Mouse (Mus musculus): Measurements from ENCODE around the gene Col13a1. TPM values are rescaled to one million over a fixed set of nuclear protein-coding genes. Genes with fewer than 3 reads are reported as not detected.

Gene Col13a1
- total and polyA plus RNA-seq, 2 experiments: 0.73 to 3.1 TPM

- H3K27me3 ChIP-seq (ENCODE audit: control insufficient read depth, insufficient read depth, low read length): no peaks in the 10 kb centered on the region
- H3K4me1 ChIP-seq (ENCODE audit: control insufficient read depth, insufficient read depth, low read length): no peaks in the 10 kb centered on the region
- TF ChIP-seq CTCF (IDR thresholded peaks at IDR 0.05; ENCODE audit: low read depth, low read length): no peak
- H3K36me3 ChIP-seq (ENCODE audit: control insufficient read depth, insufficient read depth, low read length): no peaks in the 10 kb centered on the region
- H3K9ac ChIP-seq (ENCODE audit: low read depth, low read length): no peak overlapping the region
- H3K4me3 ChIP-seq (ENCODE audit: insufficient read depth, low read depth, low read length): no peak overlapping the region
- DNase-seq (ENCODE audit: extremely low read depth, low read depth, low spot score): no peak
- H3K27ac ChIP-seq (replicated peaks; ENCODE audit: insufficient read depth, low read depth, low read length): no peak overlapping the region
- WGBS: 84% methylated on average over 1 of the region's 1 CpGs
- H3K79me2 ChIP-seq (ENCODE audit: control insufficient read depth, insufficient read depth, low read length): no peaks in the 10 kb centered on the region
These were observed 21.3 kb upstream of the Col13a1 start for GRCm38 (mm10) chr10:62000216-62000615.

DNA sequence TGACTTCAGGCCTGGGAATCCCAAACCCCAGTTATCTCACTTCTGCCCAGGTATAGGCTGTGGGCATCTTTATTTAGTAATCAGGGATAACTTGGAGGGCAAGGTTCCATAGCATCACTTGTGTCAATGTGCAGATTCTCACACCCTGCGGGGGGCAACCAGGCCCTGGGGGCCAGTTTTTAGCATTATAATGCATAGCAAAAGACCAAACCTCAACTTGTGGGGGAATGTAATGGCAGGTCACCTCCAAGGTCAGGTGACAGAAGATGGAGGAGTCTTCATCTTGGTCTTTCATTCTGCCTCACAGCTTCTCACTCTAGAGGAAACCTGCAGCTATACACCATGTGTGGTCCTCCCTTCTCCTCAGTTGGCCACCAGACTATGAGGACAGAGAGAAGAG lies 20.9 kb upstream of the Col13a1 start:
- no peak for DNase-seq (ENCODE audit: extremely low read depth, low read depth, low spot score)
- no peaks in the 10 kb centered on the region for H3K4me1 ChIP-seq (ENCODE audit: control insufficient read depth, insufficient read depth, low read length)
- no peak overlapping the region for H3K9ac ChIP-seq (ENCODE audit: low read depth, low read length)
- no peaks in the 10 kb centered on the region for H3K79me2 ChIP-seq (ENCODE audit: control insufficient read depth, insufficient read depth, low read length)
- H3K4me3 ChIP-seq (ENCODE audit: insufficient read depth, low read depth, low read length): no peak overlapping the region
- no peak for TF ChIP-seq CTCF (IDR thresholded peaks at IDR 0.05; ENCODE audit: low read depth, low read length)
- no peak for TF ChIP-seq POLR2A (IDR thresholded peaks at IDR 0.05; ENCODE audit: extremely low read depth, insufficient read depth, low read length)
- 77% methylated on average over 1 of the region's 1 CpGs for WGBS
- H3K36me3 ChIP-seq (ENCODE audit: control insufficient read depth, insufficient read depth, low read length): no peaks in the 10 kb centered on the region
- H3K27me3 ChIP-seq (ENCODE audit: control insufficient read depth, insufficient read depth, low read length): no peaks in the 10 kb centered on the region
- H3K27ac ChIP-seq (replicated peaks; ENCODE audit: insufficient read depth, low read depth, low read length): no peak overlapping the region

DNA sequence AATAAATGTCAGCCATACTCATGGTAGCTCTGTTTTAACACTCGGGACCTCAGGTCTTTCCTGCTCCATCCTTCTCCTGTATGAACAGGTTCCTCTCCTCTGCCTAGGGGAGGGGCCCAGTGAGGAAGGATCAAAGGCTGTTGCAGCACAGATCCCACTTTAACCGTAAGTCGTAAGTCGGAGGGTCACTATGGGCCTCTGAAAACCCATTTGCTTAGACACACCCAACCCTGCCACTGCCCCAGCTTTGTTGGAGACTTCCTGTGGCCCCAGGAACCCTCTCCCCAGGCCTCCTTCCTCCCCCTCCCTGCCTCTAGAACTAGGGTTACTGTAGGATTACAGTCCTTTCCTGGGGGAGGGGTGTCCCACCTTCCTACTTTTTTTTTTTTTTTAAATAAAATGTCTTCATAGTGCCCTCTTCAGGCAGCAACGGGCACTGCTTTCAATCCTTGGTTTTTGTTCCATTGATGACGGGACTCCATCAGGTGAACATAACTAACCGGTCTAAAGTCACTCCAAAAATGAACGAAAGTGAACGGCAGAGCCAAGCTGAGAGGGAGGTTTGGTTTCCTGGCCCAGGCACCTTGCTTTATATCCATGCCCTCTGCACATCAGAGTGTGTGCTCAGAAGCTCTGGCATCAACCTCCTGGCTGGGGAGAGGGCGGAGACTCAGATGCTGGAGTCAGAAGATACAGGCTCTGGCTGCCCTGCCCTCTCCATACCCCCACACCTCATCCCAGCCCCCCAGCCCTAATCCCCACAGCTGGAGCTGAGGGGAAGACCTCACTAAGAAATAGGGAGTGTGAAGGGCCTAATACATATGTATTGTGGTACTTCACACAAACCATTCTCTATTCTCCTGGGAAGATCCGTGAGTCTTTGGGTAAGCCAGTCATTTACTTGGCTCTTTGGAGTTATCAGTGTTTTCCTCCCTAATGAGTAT lies 12.8 kb upstream of the Col13a1 start:
- no peak for DNase-seq (ENCODE audit: extremely low read depth, low read depth, low spot score)
- WGBS: 24% methylated on average over 11 of the region's 11 CpGs
- H3K27me3 ChIP-seq (ENCODE audit: control insufficient read depth, insufficient read depth, low read length): no peaks in the 10 kb centered on the region
- no peak overlapping the region for H3K4me3 ChIP-seq (ENCODE audit: insufficient read depth, low read depth, low read length)
- H3K9ac ChIP-seq (ENCODE audit: low read depth, low read length): no peak overlapping the region
- no peaks in the 10 kb centered on the region for H3K36me3 ChIP-seq (ENCODE audit: control insufficient read depth, insufficient read depth, low read length)
- H3K79me2 ChIP-seq (ENCODE audit: control insufficient read depth, insufficient read depth, low read length): no peaks in the 10 kb centered on the region
- H3K27ac ChIP-seq (replicated peaks; ENCODE audit: insufficient read depth, low read depth, low read length): no peak overlapping the region
- TF ChIP-seq POLR2A (IDR thresholded peaks at IDR 0.05; ENCODE audit: extremely low read depth, insufficient read depth, low read length): no peak
- TF ChIP-seq CTCF (IDR thresholded peaks at IDR 0.05; ENCODE audit: low read depth, low read length): no peak
- H3K4me1 ChIP-seq (ENCODE audit: control insufficient read depth, insufficient read depth, low read length): no peaks in the 10 kb centered on the region

DNA sequence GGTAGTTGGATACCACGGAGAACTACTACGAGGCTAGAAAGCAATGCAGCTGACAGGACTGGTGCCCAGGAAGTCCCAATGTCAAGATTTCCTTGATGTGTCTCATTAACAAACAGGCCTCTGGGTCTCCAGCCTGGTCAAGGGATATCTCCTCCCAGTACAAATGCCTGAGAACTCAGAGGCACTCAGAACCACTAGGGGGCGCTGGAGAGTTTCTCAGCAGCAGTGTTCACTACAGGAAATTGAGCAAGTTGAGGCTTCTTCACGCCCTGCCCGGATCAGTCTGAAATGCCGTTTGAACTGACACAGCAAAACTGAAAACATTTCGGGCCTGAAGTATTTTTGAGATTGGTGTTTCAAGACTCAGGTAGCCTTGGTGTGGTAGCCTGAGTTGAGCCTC lies 1.5 kb upstream of the Col13a1 start:
- H3K79me2 ChIP-seq (ENCODE audit: control insufficient read depth, insufficient read depth, low read length): no peaks in the 10 kb centered on the region
- H3K27ac ChIP-seq (replicated peaks; ENCODE audit: insufficient read depth, low read depth, low read length): no peak overlapping the region
- H3K9ac ChIP-seq (ENCODE audit: low read depth, low read length): no peak overlapping the region
- no peak overlapping the region for H3K4me3 ChIP-seq (ENCODE audit: insufficient read depth, low read depth, low read length)
- peak; percentile 54 for DNase-seq (ENCODE audit: extremely low read depth, low read depth, low spot score)
- H3K4me1 ChIP-seq (ENCODE audit: control insufficient read depth, insufficient read depth, low read length): no peaks in the 10 kb centered on the region
- TF ChIP-seq CTCF (IDR thresholded peaks at IDR 0.05; ENCODE audit: low read depth, low read length): peak; percentile 71
- TF ChIP-seq POLR2A (IDR thresholded peaks at IDR 0.05; ENCODE audit: extremely low read depth, insufficient read depth, low read length): no peak
- H3K27me3 ChIP-seq (ENCODE audit: control insufficient read depth, insufficient read depth, low read length): peaks cover 5% of the 10 kb centered on the region
- no peaks in the 10 kb centered on the region for H3K36me3 ChIP-seq (ENCODE audit: control insufficient read depth, insufficient read depth, low read length)
- WGBS: 2% methylated on average over 7 of the region's 7 CpGs

DNA sequence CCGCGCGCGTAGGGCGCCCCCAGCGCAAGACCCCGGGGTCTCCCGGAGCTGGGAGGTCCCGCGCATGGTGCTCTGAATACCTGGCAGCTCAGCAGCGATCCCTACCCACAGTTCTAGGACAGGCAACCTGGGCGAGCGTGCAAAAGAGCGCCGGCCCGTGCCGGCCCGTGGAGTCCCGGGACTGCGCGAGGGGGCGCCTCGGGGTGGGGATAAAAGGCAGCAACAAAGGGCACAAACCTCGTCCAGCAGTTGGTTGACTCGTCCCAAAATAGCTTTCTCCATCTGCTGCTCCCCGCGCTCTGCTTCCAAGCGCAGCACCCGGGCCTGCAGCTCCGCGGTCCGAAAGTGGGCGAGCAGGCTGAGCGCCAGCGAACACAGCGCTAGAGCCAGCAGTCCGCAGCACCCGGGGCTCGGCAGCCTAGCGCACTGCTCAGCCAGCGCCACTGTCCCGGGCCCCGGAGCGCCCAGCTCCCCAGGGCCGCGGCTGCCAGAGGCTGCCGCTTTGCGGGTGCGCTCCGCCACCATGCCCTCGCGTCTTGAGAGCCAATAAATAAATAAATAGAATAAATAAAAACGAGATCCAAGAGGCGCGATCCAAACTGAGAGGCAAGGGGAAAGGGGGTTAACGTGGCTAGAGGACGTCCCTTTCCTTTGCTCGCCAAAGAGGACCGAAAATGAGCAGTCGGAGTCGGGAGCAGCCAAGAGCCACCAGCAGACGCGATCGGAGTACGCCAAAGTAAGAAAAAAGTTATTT lies 619 bp downstream of the Col13a1 start:
- H3K4me3 ChIP-seq (ENCODE audit: insufficient read depth, low read depth, low read length): peak overlapping the region; percentile 69
- TF ChIP-seq CTCF (IDR thresholded peaks at IDR 0.05; ENCODE audit: low read depth, low read length) (no peak), POLR2A (IDR thresholded peaks at IDR 0.05; ENCODE audit: extremely low read depth, insufficient read depth, low read length) (no peak)
- 2% methylated on average over 65 of the region's 65 CpGs for WGBS
- DNase-seq (ENCODE audit: extremely low read depth, low read depth, low spot score): no peak
- no peaks in the 10 kb centered on the region for H3K4me1 ChIP-seq (ENCODE audit: control insufficient read depth, insufficient read depth, low read length)
- no peak overlapping the region for H3K27ac ChIP-seq (replicated peaks; ENCODE audit: insufficient read depth, low read depth, low read length)
- H3K9ac ChIP-seq (ENCODE audit: low read depth, low read length): peak overlapping the region; percentile 60
- H3K36me3 ChIP-seq (ENCODE audit: control insufficient read depth, insufficient read depth, low read length): no peaks in the 10 kb centered on the region
- no peaks in the 10 kb centered on the region for H3K79me2 ChIP-seq (ENCODE audit: control insufficient read depth, insufficient read depth, low read length)
- H3K27me3 ChIP-seq (ENCODE audit: control insufficient read depth, insufficient read depth, low read length): peaks cover 5% of the 10 kb centered on the region

All from liver, adult 2 months (tissue).